Mouse (Mus musculus): ENCODE results near the gene Lgals3. TPM values are rescaled to one million over a fixed set of nuclear protein-coding genes. Genes with fewer than 3 reads are reported as not detected.

Lgals3 gene
- polyA plus RNA-seq, 1 experiment from 2014 or later: 6.4 TPM

DNA sequence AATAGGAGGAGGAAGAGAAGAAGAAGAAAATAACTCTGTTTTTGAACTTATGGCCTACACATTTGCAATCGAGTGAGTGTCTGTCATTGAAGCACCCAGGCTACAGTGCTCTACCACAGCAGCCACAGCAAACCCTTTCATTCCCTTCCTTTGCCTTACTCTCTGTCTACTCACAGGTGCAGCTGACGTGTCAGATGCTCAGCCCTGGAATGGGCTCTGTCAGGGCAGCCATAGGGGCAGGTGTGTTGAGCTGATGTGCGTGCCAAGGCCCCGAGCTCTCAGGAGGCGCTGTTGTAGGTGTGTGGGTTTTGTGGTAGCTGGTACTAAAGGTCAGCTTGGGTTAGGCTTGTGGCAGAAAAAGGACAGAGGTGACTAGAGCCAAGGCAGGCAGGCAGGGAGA is 2.2 kb downstream of the Lgals3 start:
- Histone ChIP-seq H3K9ac (ENCODE audit: low read length) (no peak overlapping the region), H3K4me1 (ENCODE audit: control insufficient read depth in 2 of 2, insufficient read depth in 2 of 2, low read length in 2 of 2) (peaks cover 15 to 16% of the 10 kb centered on the region in 2 experiments; a peak in 3 of 4 replicates), H3K27ac (replicated peaks in 1 of 2; ENCODE audit: control insufficient read depth in 1 of 2, insufficient read depth in 1 of 2, low read depth in 2 of 2, low read length in 2 of 2) (no peak overlapping the region), H3K9me3 (ENCODE audit: control insufficient read depth, low read length) (no peaks in the 10 kb centered on the region), H3K4me2 (ENCODE audit: low read length) (no peak overlapping the region), H3K27me3 (ENCODE audit: control insufficient read depth, insufficient read depth, low read length) (peaks cover 21% of the 10 kb centered on the region), H3K4me3 (ENCODE audit: control insufficient read depth in 1 of 2, insufficient read depth in 1 of 2, low read depth in 1 of 2, low read length in 2 of 2) (no peak overlapping the region), H3K36me3 (ENCODE audit: control insufficient read depth, insufficient read depth, low read length) (no peaks in the 10 kb centered on the region)
- no peak for ATAC-seq (ENCODE audit: insufficient number of reproducible peaks, insufficient read depth, low FRiP score, low read depth)
- 90% methylated on average over 5 of the region's 5 CpGs for WGBS

- ATAC-seq (ENCODE audit: insufficient number of reproducible peaks, insufficient read depth, low FRiP score, low read depth): no peak
- Histone ChIP-seq H3K36me3 (ENCODE audit: control insufficient read depth, insufficient read depth, low read length) (no peaks in the 10 kb centered on the region), H3K4me1 (ENCODE audit: control insufficient read depth in 2 of 2, insufficient read depth in 2 of 2, low read length in 2 of 2) (peaks cover 11 to 12% of the 10 kb centered on the region in 2 experiments; a peak in 3 of 4 replicates), H3K27me3 (ENCODE audit: control insufficient read depth, insufficient read depth, low read length) (peaks cover 24% of the 10 kb centered on the region), H3K9ac (ENCODE audit: low read length) (no peak overlapping the region), H3K4me2 (ENCODE audit: low read length) (no peak overlapping the region), H3K4me3 (ENCODE audit: control insufficient read depth in 1 of 2, insufficient read depth in 1 of 2, low read depth in 1 of 2, low read length in 2 of 2) (no peak overlapping the region), H3K27ac (replicated peaks in 1 of 2; ENCODE audit: control insufficient read depth in 1 of 2, insufficient read depth in 1 of 2, low read depth in 2 of 2, low read length in 2 of 2) (no peak overlapping the region), H3K9me3 (ENCODE audit: control insufficient read depth, low read length) (no peaks in the 10 kb centered on the region)
- 87% methylated on average over 3 of the region's 3 CpGs for WGBS
These were observed 3.2 kb downstream of the Lgals3 start for GRCm38 (mm10) chr14:47370790-47371189.

DNA sequence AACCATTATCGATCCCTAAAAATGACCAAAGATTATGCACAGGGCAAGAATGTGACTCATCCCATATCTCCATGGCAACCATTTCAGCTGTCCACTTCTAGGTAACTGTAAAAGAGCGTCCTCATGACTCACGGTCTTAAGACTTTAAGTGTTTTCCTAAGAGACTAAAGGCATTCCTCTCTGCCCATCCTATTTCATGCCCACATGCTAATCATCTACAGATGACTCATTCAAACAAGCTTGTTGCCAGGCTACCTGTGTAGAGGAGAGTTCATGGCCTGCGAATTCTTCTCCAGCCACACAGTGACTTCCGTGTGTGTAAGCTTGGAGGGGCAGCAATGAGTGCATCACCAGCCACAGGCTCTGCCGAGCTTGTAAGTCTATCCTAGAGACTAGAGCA is 4.1 kb downstream of the Lgals3 start:
- Histone ChIP-seq H3K9me3 (ENCODE audit: control insufficient read depth, low read length) (no peaks in the 10 kb centered on the region), H3K36me3 (ENCODE audit: control insufficient read depth, insufficient read depth, low read length) (no peaks in the 10 kb centered on the region), H3K27ac (replicated peaks in 1 of 2; ENCODE audit: control insufficient read depth in 1 of 2, insufficient read depth in 1 of 2, low read depth in 2 of 2, low read length in 2 of 2) (no peak overlapping the region), H3K4me3 (ENCODE audit: control insufficient read depth in 1 of 2, insufficient read depth in 1 of 2, low read depth in 1 of 2, low read length in 2 of 2) (no peak overlapping the region), H3K4me2 (ENCODE audit: low read length) (no peak overlapping the region), H3K4me1 (ENCODE audit: control insufficient read depth in 2 of 2, insufficient read depth in 2 of 2, low read length in 2 of 2) (peaks cover 10 to 12% of the 10 kb centered on the region in 2 experiments; a peak in 3 of 4 replicates), H3K9ac (ENCODE audit: low read length) (no peak overlapping the region), H3K27me3 (ENCODE audit: control insufficient read depth, insufficient read depth, low read length) (peaks cover 24% of the 10 kb centered on the region)
- 58% methylated on average over 6 of the region's 6 CpGs for WGBS
- ATAC-seq (ENCODE audit: insufficient number of reproducible peaks, insufficient read depth, low FRiP score, low read depth): no peak

DNA sequence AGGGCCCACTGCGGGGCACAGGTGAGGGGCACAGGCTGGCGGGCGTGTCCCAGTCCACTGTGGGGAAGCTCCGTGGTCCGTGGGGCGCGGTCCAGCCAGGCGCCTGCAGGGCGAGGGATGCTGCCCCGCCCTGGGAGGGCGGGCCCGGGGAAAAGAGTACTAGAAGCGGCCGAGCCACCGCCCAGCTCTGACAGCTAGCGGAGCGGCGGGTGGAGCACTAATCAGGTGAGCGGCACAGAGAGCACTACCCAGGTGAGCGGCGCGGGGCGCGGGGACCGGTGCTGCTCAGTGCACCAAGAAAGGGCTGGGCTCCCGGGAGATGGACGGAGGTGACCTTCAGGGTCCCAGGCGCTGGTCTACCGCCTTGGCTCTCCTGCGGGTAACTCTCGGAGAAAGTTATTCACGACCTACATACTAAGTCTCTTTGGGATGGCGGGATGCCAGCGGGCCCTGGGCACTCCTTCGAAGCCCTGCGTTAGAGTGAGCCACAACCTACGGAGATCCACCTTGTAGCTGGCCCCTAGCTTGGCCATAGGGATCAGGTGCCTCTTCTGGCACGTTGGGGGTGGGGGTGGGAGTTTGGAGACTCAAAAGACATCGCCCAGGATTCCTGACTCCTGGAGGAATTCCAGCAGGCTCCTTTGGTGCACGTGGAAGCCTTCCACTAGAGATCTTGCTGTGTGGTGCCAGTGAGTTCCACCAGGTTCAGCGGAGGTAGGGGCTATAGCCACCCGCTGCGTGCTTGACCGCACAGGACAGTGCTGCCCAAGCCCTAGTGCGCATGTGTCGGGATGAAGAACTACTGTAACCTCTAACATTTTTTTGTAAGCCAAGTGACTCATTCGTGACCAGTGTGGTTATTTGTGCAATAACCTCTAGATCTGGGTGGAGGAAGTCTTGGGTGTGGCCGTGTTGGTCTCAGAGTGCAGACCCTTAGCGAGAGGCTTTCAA is 6.5 kb downstream of the Lgals3 start:
- Histone ChIP-seq H3K27me3 (ENCODE audit: control insufficient read depth, insufficient read depth, low read length) (peaks cover 24% of the 10 kb centered on the region), H3K36me3 (ENCODE audit: control insufficient read depth, insufficient read depth, low read length) (no peaks in the 10 kb centered on the region), H3K9me3 (ENCODE audit: control insufficient read depth, low read length) (no peaks in the 10 kb centered on the region), H3K4me3 (ENCODE audit: control insufficient read depth in 1 of 2, insufficient read depth in 1 of 2, low read depth in 1 of 2, low read length in 2 of 2) (peak overlapping the region; percentile 26 to 37), H3K9ac (ENCODE audit: low read length) (peak overlapping the region; percentile 25; the same call in 1 of the 2 replicates), H3K27ac (replicated peaks in 1 of 2; ENCODE audit: control insufficient read depth in 1 of 2, insufficient read depth in 1 of 2, low read depth in 2 of 2, low read length in 2 of 2) (no peak overlapping the region), H3K4me1 (ENCODE audit: control insufficient read depth in 2 of 2, insufficient read depth in 2 of 2, low read length in 2 of 2) (peaks cover 3 to 5% of the 10 kb centered on the region in 2 experiments; a peak in 3 of 4 replicates), H3K4me2 (ENCODE audit: low read length) (peak overlapping the region; percentile 75)
- ATAC-seq (ENCODE audit: insufficient number of reproducible peaks, insufficient read depth, low FRiP score, low read depth): peak; percentile 33
- 12% methylated on average over 49 of the region's 49 CpGs for WGBS

GRCm38 (mm10) chr14:47376526-47376925 is 9.0 kb downstream of the Lgals3 start:
- Histone ChIP-seq H3K36me3 (ENCODE audit: control insufficient read depth, insufficient read depth, low read length) (no peaks in the 10 kb centered on the region), H3K4me2 (ENCODE audit: low read length) (no peak overlapping the region), H3K4me1 (ENCODE audit: control insufficient read depth in 2 of 2, insufficient read depth in 2 of 2, low read length in 2 of 2) (peaks cover 3 to 5% of the 10 kb centered on the region in 2 experiments; a peak in 3 of 4 replicates), H3K9ac (ENCODE audit: low read length) (no peak overlapping the region), H3K4me3 (ENCODE audit: control insufficient read depth in 1 of 2, insufficient read depth in 1 of 2, low read depth in 1 of 2, low read length in 2 of 2) (no peak overlapping the region), H3K9me3 (ENCODE audit: control insufficient read depth, low read length) (no peaks in the 10 kb centered on the region), H3K27me3 (ENCODE audit: control insufficient read depth, insufficient read depth, low read length) (peaks cover 24% of the 10 kb centered on the region), H3K27ac (replicated peaks in 1 of 2; ENCODE audit: control insufficient read depth in 1 of 2, insufficient read depth in 1 of 2, low read depth in 2 of 2, low read length in 2 of 2) (no peak overlapping the region)
- no peak for ATAC-seq (ENCODE audit: insufficient number of reproducible peaks, insufficient read depth, low FRiP score, low read depth)
- 71% methylated on average over 2 of the region's 2 CpGs for WGBS

GRCm38 (mm10) chr14:47378336-47378735 is 10.8 kb downstream of the Lgals3 start:
- peaks cover 3 to 5% of the 10 kb centered on the region in 2 experiments; a peak in 3 of 4 replicates for H3K4me1 ChIP-seq (ENCODE audit: control insufficient read depth in 2 of 2, insufficient read depth in 2 of 2, low read length in 2 of 2)
- H3K27ac ChIP-seq (replicated peaks in 1 of 2; ENCODE audit: control insufficient read depth in 1 of 2, insufficient read depth in 1 of 2, low read depth in 2 of 2, low read length in 2 of 2): no peak overlapping the region
- ATAC-seq (ENCODE audit: insufficient number of reproducible peaks, insufficient read depth, low FRiP score, low read depth): no peak
- no peak overlapping the region for H3K4me2 ChIP-seq (ENCODE audit: low read length)
- H3K27me3 ChIP-seq (ENCODE audit: control insufficient read depth, insufficient read depth, low read length): peaks cover 17% of the 10 kb centered on the region
- H3K36me3 ChIP-seq (ENCODE audit: control insufficient read depth, insufficient read depth, low read length): no peaks in the 10 kb centered on the region
- H3K9ac ChIP-seq (ENCODE audit: low read length): no peak overlapping the region
- H3K9me3 ChIP-seq (ENCODE audit: control insufficient read depth, low read length): no peaks in the 10 kb centered on the region
- WGBS: 77% methylated on average over 7 of the region's 7 CpGs
- H3K4me3 ChIP-seq (ENCODE audit: control insufficient read depth in 1 of 2, insufficient read depth in 1 of 2, low read depth in 1 of 2, low read length in 2 of 2): no peak overlapping the region

- WGBS: 83% methylated on average over 7 of the region's 7 CpGs
- no peaks in the 10 kb centered on the region for H3K27me3 ChIP-seq (ENCODE audit: control insufficient read depth, insufficient read depth, low read length)
- no peak overlapping the region for H3K27ac ChIP-seq (replicated peaks in 1 of 2; ENCODE audit: control insufficient read depth in 1 of 2, insufficient read depth in 1 of 2, low read depth in 2 of 2, low read length in 2 of 2)
- no peaks in the 10 kb centered on the region for H3K9me3 ChIP-seq (ENCODE audit: control insufficient read depth, low read length)
- ATAC-seq (ENCODE audit: insufficient number of reproducible peaks, insufficient read depth, low FRiP score, low read depth): no peak
- no peak overlapping the region for H3K4me3 ChIP-seq (ENCODE audit: control insufficient read depth in 1 of 2, insufficient read depth in 1 of 2, low read depth in 1 of 2, low read length in 2 of 2)
- H3K4me2 ChIP-seq (ENCODE audit: low read length): no peak overlapping the region
- H3K36me3 ChIP-seq (ENCODE audit: control insufficient read depth, insufficient read depth, low read length): peaks cover 24% of the 10 kb centered on the region
- H3K9ac ChIP-seq (ENCODE audit: low read length): no peak overlapping the region
- H3K4me1 ChIP-seq (ENCODE audit: control insufficient read depth in 2 of 2, insufficient read depth in 2 of 2, low read length in 2 of 2): peaks cover 0 to 6% of the 10 kb centered on the region in 2 experiments; a peak in 2 of 4 replicates
These were observed 16.4 kb downstream of the Lgals3 start for GRCm38 (mm10) chr14:47383911-47384310.
